Mouse (Mus musculus): ENCODE results near the gene Krt86. TPM values are rescaled to one million over a fixed set of nuclear protein-coding genes. Genes with fewer than 3 reads are reported as not detected.

The Krt86 gene
- not detected for total RNA-seq (2021)
- long read RNA-seq, experiment 1: 0 reads
- long read RNA-seq, experiment 2: 0 reads

DNA sequence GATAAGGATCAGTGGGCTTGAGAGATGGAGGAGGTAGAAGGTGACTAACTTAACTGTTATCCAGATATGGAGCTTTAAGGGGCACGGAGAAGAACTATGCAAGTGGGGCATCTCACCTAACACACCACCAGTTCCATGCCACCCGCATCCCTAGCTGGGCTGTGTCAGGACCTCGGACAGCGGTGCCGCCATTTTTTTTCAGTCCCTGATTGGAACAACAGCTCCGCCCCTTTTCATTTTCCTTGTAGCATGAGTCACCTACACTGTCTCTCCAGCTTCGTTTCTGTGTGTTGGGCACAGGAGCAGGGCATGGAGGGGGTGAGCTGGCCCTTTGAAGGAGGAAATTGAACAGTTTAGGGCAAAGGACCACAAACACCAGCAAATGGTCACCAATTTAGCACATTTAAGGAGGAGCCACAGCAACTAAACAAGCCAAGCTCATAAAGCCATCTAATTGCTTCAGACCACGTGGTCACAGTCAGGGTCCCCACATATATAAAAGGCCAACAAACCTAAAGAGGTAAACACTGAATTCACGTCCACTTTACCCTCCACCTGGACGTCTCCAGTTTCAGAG is at the start of gene Krt86:
Krt86 (plus strand) TSS at position 527 of the 577 bp plus-strand sequence.
- no peak for DNase-seq (ENCODE audit: low spot score in 2 of 2)

DNA sequence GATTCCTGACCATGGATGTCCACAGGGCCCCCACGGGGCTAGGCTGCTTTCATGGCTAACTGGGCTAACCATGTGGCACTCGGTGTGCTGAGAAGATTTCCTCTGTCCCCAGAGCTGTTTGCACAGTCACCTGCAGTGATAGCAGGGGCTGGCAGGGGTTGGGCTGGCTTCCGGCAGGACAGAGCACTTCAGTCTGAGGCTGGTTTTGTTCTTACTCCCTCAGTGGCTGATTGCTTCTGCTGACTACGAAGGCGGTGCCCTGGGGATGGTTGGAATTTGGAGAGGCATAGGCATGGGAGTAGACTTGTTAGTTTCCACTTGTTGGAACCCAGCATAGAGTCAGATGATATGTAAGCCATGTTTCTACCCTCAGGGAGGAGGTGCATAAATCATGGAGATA is 48.4 kb upstream of the Krt86 start:
- DNase-seq (ENCODE audit: low spot score in 2 of 2): no peak

DNA sequence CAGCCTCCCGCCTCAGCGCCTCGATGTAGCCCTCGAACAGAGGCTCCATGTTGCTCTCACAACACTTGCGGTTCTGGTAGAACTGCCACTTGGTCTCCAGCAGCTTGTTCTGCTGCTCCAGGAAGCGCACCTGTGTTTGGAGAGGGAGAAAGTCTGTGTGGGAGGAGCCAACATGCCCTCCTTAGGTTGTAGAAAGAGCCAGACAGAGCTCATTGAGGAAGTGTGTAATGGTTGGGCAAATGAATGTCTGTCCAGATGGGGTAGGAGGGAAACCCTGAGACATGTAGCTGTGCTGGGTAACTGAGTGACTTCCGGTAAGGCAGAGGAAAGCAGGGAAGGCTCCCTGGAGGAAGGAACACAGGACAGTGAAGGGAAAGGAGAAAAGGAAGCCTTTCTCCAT is 36.7 kb upstream of the Krt86 start:
- no peak for DNase-seq (ENCODE audit: low spot score in 2 of 2)

DNA sequence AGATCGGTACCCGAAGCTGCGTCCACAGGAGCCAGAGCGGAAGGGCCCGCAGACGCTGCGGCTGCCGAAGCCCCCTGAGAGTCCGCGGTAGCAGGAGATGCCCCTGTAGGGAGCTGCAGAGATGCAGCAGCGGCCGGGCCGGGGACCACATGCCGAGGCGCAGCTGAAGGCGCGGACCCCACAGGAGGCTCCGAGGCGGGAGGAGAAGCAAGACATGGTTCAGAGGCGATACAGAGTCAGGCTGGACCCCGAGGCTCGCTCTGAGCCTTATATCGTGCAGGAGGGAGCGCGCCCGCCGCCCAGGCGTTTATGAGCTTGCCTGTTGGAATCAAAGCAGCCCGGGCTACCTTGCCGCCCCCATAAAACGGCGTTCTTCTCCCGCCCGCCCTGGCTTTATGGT is 34.7 kb upstream of the Krt86 start, which contains the start of gene Krt87:
Krt87 (minus strand) TSS at position 250 of the 400 bp plus-strand sequence.
- DNase-seq (ENCODE audit: low spot score in 2 of 2): no peak

DNA sequence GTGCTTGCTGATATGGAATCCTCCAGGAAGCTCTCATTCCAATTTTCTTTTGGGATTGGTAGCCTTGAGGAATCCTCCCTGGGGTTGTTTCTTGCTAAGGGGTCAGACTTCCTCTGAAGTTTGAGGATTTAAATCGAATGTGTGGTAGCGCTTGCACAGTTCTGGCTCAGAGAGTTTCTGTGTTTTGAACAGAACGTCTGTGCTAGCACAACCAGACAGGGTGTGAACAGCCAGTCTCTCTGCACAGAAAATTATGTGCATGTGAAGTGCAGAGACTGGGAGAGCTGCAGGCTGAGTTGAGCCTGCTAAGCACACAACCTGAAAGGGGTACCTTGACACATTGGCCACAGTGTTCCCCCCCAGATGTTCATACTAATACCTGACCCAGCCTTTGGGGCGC is 32.4 kb upstream of the Krt86 start:
- DNase-seq (ENCODE audit: low spot score in 2 of 2): no peak

DNA sequence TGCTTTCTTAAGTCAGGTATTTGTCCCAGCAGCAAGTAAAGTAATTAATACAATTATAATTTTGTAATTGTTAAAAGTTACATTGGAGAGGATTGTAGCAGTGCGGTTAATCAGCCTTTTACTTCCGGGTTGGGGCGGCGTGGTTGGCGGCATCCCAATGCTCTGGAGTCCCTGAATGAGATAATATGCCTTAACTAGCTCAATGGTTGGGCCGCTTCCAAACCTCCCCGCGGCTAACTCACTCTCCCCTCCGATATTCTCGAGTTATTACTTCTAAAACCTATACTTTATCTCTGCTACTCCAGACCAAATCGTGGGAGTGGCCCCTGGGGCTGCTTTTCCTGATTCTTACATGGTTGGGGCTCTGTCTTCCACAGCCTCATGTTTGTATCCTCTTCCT is 26.7 kb upstream of the Krt86 start:
- DNase-seq (ENCODE audit: low spot score in 2 of 2): no peak

DNA sequence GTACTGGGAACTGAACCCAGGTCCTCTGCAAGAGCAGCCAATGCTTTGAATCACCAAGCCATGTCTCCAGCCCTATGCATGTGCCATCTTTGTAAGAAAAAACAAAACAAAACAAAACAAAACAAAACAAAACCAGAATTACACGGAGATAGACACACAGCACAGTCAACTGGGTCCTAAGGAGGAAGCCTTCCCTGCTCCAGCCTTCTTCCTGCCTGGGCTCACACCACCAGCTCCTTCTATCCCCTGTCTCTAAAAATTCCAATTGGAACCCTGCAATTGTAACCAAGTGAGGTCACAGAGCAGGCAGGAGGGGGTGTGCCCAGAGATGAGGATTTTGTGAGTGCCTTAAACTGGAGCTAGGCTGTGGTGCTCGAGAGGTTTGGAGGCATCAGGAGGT is 25.8 kb upstream of the Krt86 start, which contains the start of gene Krt88:
Krt88 (plus strand) TSS at position 301 of the 400 bp plus-strand sequence.
- DNase-seq (ENCODE audit: low spot score in 2 of 2): no peak

DNA sequence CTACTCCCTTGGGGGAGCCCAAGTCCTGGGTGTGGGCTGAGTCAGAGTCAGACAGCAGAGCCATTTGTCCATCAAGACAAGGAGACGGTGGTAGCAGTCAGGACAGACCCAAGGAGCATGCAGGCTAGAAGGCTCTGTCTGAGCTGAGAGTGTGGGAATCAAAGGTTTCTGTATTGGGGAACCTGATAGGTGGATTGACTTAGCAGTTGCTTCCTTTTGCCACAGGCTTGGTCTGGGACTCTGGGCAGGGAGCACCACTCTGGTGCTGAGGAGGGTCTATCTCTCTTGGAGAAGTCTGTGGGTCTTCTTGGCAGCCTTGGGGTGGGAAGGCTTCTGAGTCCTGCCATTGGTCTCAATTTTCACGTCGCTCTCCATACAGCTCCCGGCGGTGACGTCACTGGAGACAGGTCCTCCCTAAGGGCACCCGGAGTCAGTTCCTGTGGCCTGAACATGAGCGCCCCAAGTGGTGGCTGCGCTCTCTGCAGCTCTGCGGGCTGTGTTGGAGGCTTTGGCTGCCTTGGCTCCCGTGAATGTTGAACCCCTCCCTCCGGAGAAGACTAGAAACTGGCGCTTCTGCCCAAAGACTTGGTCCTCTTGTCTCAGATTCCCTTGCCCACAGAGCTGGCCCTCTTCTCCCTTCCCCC is 20.1 kb upstream of the Krt86 start:
- peak; percentile 76 to 81 for DNase-seq (ENCODE audit: low spot score in 2 of 2)

DNA sequence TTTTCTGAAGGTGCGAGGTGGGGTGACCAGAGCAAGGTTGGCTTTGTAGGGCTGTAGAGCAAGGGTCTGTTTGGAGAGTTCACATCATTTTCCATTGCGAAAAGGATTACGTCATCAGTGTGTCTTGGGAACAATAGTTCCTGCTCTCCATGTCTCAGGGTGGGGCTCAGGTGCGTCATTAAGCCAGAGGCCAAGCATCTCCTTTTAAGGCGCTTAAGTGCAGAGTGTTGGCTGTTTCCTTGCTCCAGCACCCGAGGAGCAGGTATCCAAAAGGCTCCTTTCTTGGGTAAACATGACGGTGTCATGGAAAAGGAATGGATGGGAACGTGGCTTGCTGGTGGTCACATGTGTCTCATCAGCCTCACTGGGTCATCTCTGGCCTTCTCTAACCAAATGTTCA is 18.5 kb upstream of the Krt86 start:
- DNase-seq (ENCODE audit: low spot score in 2 of 2): no peak

DNA sequence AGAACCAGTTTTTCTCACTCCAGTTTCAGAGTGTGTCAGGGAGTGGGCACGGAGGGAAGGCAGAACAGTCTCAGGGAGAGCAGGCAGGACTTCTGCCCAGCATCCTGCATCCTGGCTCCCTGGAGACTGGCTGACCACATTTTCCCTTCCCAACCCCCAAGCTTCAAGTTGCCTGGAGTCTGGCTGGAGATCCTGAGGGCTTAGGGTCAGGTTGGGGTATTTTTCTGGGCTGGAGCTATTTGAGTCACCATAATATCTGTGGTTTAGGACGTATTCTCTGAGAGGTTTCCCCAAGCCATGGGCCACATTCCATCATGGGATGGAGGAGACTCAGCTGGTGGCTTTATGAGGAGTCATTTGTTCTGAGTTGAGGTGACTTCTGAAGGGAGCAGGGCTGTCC is 18.0 kb upstream of the Krt86 start:
- DNase-seq (ENCODE audit: low spot score in 2 of 2): no peak

DNA sequence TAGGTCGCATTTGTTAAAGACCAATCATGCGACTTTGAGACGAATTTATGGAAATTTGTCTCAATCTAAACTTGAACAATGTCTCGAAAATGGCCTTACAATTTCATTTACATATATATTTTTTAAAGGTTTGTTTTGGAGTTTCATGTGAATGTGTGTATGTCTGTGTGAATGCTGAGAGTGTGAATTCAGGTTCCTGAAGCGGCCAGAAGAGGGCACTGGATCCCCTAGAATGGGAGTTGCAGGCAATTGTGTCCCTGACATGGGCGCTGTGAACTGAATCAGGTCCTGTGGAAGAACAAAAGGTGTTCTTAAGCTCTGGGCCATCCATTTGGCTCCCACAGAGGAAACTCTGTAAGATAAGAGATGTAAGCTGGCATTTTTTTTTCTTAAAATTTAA is 17.4 kb upstream of the Krt86 start:
- no peak for DNase-seq (ENCODE audit: low spot score in 2 of 2)

DNA sequence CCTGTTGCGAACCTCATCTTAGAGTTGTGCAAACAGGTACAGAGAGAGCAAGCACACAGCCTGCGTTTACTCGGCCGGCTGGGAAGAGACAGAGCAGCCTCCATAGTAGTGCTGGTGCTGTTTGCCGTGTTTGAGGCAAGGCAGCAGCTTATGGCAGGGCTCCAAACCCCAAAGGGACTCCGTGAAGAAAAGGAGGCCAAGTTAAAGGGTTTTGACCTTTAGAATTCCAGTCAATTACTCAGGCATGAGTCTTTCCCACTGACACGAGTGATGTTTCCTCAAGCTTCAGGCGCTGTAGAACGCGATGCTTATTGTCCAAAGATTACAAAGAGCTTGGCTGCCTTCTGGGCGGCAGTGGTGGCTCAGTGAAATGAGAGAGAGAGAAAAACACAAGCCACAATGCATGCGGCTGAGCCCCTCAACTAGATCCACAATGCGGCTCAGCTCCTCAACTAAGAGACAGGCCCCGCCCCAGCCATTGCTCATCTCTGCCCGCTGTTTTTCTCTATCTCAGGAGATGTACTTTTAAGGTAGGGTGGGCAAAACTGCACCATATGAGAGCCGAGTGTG is 14.8 kb upstream of the Krt86 start:
- no peak for DNase-seq (ENCODE audit: low spot score in 2 of 2)

DNA sequence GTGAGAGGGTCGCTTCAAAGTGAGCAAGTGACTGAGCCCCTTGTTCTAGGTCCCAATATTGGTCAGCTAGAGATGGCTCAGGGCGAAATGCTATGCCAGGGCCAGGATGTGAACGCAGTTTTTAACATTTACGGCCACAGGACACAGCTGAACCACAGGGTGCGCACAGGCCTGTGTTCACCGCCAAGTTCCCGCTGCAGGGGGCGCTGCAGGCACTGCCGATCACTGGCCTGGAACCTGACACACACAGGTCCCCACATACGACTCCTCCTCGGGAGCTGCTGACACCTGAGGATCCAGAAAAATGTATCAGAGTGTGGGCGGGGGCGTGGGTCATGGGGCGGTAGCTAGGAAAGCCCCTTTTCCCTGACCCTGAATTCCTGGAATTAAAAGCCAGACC is 14.0 kb upstream of the Krt86 start:
- DNase-seq (ENCODE audit: low spot score in 2 of 2): no peak

DNA sequence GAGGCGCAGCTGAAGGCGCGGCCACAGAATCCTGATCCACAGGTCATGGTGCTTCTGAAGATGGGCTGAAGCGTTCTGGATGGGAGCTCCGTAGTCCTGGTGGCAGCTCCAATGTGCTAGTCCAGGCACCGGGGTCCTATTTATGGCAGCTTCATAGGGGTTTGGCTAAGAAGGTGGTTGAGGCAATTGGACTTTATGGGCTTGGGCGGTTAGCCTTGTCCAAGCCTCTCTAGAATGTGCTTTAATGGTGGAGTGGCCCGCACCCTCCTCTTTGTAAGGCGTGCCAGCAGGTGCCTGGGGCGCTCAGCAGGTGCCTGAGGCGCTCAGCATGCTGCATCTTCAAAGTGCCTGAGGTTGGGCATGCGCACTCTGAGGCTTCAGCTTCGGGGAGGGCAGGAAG is 9.6 kb upstream of the Krt86 start, which contains the start of gene Krt81:
Krt81 (minus strand) TSS at position 101 of the 400 bp plus-strand sequence.
- no peak for DNase-seq (ENCODE audit: low spot score in 2 of 2)

DNA sequence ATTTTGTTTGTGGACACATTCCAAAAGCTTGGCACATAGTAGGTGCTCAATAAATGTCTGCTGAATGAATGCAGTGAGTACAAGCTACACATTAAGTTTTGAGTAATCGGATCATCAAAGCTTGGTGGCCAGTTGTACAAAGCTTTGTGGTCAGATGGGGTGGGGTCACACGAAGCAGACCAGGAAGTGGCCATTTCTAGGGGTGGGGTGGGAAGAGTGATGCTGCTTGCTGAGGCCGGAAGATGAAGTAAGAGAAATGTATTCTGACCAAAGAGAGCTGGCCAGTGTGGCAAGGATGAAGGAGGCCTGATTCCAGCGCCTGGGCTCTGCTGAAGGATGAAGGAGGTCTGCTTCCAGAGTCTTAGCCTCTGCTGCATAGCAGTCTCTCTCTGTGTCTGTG is 4.2 kb upstream of the Krt86 start:
- DNase-seq (ENCODE audit: low spot score in 2 of 2): no peak

DNA sequence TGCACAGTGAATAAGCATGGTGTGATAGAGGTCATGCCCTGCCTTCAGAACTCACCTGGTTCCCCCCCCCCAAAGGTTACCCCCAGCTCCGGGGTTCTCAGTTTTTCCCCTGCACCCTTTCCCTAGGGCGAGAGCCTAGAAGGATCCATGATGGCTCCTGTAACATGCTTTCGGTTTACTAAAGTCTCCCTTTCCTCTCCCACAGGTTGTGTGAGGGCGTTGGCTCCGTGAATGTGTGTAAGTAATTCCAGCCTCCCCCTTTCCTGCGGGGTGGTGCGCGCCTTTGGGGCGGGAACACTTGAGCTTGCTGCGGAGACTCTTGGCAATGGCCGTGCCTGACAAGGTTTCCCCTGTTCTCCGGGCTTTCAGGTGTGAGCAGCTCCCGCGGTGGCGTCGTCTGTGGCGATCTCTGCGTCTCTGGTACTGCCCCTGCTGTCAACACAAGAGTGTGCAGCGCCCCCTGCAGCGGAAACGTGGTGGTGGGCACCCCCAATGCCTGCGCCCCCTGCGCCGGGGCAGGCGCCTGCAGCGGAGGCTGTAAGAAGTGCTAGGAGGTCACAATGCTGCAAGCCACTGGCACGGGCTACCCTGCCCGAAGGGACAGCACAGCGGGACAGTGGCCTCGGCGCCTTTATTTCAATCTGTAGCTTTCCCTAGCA is 5.9 kb downstream of the Krt86 start:
- DNase-seq (ENCODE audit: low spot score in 2 of 2): peak; percentile 44 to 58

DNA sequence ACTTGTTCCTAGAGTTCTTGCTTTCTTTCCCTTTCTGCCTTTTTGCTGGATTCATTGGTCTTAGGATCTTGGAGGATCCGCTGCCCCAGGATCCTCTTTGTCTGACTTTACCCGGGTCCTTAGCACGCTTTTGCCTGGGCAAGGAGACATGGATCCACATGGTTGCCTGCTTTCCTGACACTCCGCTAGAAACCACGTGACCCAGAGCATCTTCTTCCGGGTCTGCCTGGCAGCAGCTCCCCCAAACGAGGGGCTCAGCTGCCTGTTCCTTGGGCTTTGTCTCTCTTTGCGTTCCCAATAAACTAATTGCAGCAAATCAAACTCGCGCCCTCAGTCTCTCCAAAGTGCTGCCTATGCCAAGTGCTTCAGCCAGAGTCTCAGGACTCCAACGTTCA is 6.4 kb downstream of the Krt86 start:
- no peak for DNase-seq (ENCODE audit: low spot score in 2 of 2)

DNA sequence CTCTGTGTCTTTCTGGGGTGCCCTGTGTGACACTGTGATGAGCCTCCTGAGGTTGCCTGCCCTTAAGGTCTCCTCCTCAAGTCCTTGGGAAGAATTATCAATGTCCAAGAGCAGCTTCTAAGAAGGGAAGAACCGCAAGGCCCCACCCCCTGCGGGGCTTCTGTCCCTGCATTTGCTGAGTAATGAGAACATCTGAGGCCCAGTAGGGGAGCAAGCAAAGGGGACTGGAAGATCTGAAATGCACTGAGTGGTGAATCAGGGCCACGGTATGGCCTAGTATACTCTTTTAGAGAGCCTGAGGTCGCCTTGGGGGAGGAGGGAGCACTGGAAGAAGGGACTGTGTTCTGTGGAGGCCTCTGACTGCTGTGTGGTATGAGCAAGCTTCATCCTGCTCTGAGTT is 8.8 kb downstream of the Krt86 start:
- no peak for DNase-seq (ENCODE audit: low spot score in 2 of 2)

DNA sequence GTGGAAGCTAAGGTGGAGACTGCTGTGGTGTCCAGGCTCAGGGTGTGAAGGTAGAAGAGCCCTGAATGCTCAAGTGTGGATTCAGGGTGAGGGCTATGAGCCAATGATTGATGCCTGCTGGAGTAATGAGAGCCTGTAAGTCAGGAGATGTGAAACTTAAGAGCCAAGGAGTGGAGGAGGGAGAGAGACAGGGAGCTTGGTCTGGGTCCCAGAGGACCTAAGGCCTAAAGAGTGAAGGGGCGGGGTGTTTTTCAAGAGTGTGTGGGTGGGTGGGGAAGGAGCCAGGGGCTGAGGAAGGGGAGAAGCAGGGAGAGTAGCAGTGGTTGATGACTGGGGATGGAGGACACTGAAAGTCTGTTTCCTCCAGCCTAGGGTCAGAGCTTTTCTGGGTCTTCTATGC is 10.4 kb downstream of the Krt86 start:
- DNase-seq (ENCODE audit: low spot score in 2 of 2): no peak

DNA sequence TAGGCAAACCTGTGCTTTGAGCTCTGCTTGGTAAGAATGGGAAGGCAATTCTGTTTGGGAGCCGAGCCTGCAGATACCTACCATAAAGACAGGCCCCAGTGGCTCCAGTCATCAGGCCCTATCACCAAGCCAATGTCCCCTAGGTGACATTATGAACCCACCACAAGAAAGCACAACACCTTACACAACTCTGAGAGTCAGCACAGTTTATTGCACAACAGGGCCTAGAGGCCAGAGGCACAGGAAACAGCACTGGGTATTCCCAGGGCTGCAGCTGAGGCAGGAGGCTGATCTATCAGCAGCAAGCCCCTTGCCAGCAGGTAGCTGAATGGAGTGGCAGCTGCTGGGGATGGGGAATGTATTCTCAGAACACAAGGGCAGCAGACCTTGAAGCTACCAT is 11.7 kb downstream of the Krt86 start:
- no peak for DNase-seq (ENCODE audit: low spot score in 2 of 2)

DNA sequence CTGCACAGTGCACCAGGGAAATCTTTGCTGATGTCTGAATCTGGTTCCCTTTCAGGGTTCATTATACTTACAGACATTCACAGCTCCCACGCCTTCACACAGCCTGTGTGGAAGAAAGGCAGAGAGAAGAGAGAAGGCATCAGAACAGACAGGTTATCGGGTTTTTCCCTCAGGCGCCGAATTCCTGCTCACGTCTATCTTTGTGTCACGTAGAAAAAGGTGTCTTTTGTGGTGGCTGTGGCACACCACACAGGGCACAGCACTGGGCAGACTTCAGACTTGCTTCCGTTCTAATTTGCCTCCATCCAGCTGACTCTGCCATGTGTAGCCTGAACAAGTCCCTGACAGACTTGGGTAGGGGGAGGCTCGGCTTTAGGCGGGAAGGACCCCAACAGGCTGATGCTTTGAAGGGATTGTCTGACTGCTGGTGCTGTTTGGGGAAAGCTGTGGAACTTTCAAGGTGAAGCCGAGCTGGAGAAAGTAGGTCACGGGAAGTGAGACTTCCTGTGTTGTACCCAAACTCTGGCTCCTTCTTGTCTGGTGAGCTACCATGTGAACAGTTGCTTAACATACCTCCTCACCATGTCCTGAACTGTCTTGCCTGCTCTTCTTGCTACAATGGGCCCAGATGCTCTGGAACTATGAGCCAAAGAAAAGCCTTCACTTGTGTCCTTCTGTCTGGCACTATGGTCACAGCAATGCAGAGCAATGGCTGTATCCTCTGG is 12.8 kb downstream of the Krt86 start:
- peak; percentile 28 to 55 for DNase-seq (ENCODE audit: low spot score in 2 of 2)

DNA sequence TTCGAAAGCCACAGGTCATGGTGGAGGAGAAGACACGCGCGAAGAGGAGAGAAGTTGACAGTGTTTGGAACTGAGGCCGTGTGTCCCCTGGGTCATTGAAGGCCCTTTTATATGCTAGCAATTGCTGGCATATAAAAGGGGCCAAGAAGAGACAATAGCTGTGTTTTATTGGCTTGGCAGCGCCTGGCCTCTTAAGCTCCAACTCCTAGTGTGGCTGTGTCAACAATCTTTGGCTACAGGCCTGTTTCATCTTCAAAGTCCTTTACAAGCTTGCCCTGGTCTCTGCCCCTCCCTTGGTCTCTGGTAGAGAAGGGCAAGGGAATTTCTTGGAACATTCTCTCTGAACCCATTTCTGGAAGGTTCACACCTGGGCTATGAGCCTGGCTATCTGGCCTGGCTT is 18.2 kb downstream of the Krt86 start, which contains the start of gene Krt83:
Krt83 (minus strand) TSS at position 82 of the 400 bp plus-strand sequence.
- no peak for DNase-seq (ENCODE audit: low spot score in 2 of 2)

Data from left cerebral cortex, adult 18-20 months (tissue).